14 mouse cellular contexts compared by ENCODE assay signal in genomic region chr12:53682036-53682435, GRCm38 (mm10).
DNase-seq lines count a peak whose midpoint lies in the region; ATAC-seq and TF ChIP-seq lines count a peak whose summit lies in the region.
"Had no signal": no experiment of that assay in that cellular context is flagged by ENCODE, and none has a peak within 500 bp of the region (broad histone marks: within the 10 kb centered on the region; RNA-seq: fewer than 3 reads in every experiment).

No protein-coding gene starts in this region.

- no peak overlapping the region for H3K4me2 ChIP-seq in heart, postnatal 0 days (ENCODE audit: low read depth, low read length)
- H3K4me2 ChIP-seq in heart, embryonic 11.5 days: no peak overlapping the region
- no peak overlapping the region for H3K4me2 ChIP-seq in liver, postnatal 0 days (ENCODE audit: low read depth, low read length)
- no peak overlapping the region for H3K4me2 ChIP-seq in liver, embryonic 12.5 days
- H3K4me2 ChIP-seq: forebrain, embryonic 12.5 days; midbrain, embryonic 12.5 days had no signal

- H3K36me3 ChIP-seq in heart, postnatal 0 days (replicated peaks; ENCODE audit: control insufficient read depth, insufficient read depth, low read length): no peaks in the 10 kb centered on the region
- no peaks in the 10 kb centered on the region for H3K36me3 ChIP-seq in heart, embryonic 11.5 days (ENCODE audit: control insufficient read depth, insufficient read depth, low read length)
- H3K36me3 ChIP-seq in liver, postnatal 0 days (replicated peaks; ENCODE audit: insufficient read depth, low read length): no peaks in the 10 kb centered on the region
- H3K36me3 ChIP-seq in liver, embryonic 12.5 days: no peaks in the 10 kb centered on the region
- no peaks in the 10 kb centered on the region for H3K36me3 ChIP-seq in embryonic facial prominence, embryonic 10.5 days (replicated peaks)
- H3K36me3 ChIP-seq: forebrain, embryonic 12.5 days; midbrain, embryonic 12.5 days had no signal

- no peaks in the 10 kb centered on the region for H3K4me1 ChIP-seq in heart, postnatal 0 days (ENCODE audit: control insufficient read depth, insufficient read depth)
- H3K4me1 ChIP-seq in heart, embryonic 11.5 days (ENCODE audit: control insufficient read depth, insufficient read depth, low read length): no peaks in the 10 kb centered on the region
- H3K4me1 ChIP-seq in liver, postnatal 0 days (ENCODE audit: insufficient read depth): no peaks in the 10 kb centered on the region
- H3K4me1 ChIP-seq in liver, embryonic 12.5 days: no peaks in the 10 kb centered on the region
- peaks cover 6% of the 10 kb centered on the region; the same call in 1 of the 2 replicates for H3K4me1 ChIP-seq in embryonic facial prominence, embryonic 10.5 days

- H3K9me3 ChIP-seq in heart, postnatal 0 days (replicated peaks; ENCODE audit: control insufficient read depth, low read length): no peaks in the 10 kb centered on the region
- H3K9me3 ChIP-seq in heart, embryonic 11.5 days (replicated peaks; ENCODE audit: control insufficient read depth, low read length): no peaks in the 10 kb centered on the region
- no peaks in the 10 kb centered on the region for H3K9me3 ChIP-seq in liver, postnatal 0 days (ENCODE audit: low read length)
- H3K9me3 ChIP-seq in liver, embryonic 12.5 days (replicated peaks): no peaks in the 10 kb centered on the region
- no peaks in the 10 kb centered on the region for H3K9me3 ChIP-seq in embryonic facial prominence, embryonic 10.5 days
- H3K9me3 ChIP-seq: forebrain, embryonic 12.5 days; midbrain, embryonic 12.5 days had no signal

- peak; percentile 23 for TF ChIP-seq CTCF in heart, postnatal 0 days (IDR thresholded peaks at IDR 0.05; ENCODE audit: low read depth)
- 0 out of 2 replicates have a peak, but pooled peaks have one; percentile 22 for TF ChIP-seq CTCF in liver, postnatal 0 days (IDR thresholded peaks at IDR 0.05; ENCODE audit: low read depth)

- 41% methylated on average over 3 of the region's 3 CpGs for WGBS in heart, postnatal 0 days
- 45% methylated on average over 3 of the region's 3 CpGs for WGBS in heart, embryonic 11.5 days (ENCODE audit: insufficient replicate concordance)
- 28% methylated on average over 3 of the region's 3 CpGs for WGBS in liver, postnatal 0 days (ENCODE audit: insufficient replicate concordance)
- 30% methylated on average over 3 of the region's 3 CpGs for WGBS in liver, embryonic 12.5 days (ENCODE audit: insufficient replicate concordance)
- 56% methylated on average over 3 of the region's 3 CpGs for WGBS in embryonic facial prominence, embryonic 10.5 days

- no peak for TF ChIP-seq EP300 in heart, postnatal 0 days (IDR thresholded peaks at IDR 0.05; ENCODE audit: low read depth)
- no peak for TF ChIP-seq EP300 in liver, postnatal 0 days (IDR thresholded peaks at IDR 0.05; ENCODE audit: low read depth)

- H3K27ac ChIP-seq in heart, postnatal 0 days (ENCODE audit: low read depth): no peak overlapping the region
- no peak overlapping the region for H3K27ac ChIP-seq in heart, embryonic 11.5 days (ENCODE audit: low read depth, low read length)
- H3K27ac ChIP-seq in liver, postnatal 0 days (ENCODE audit: low read depth): no peak overlapping the region
- no peak overlapping the region for H3K27ac ChIP-seq in liver, embryonic 12.5 days
- no peak overlapping the region for H3K27ac ChIP-seq in embryonic facial prominence, embryonic 10.5 days (replicated peaks)
- H3K27ac ChIP-seq: forebrain, embryonic 12.5 days; liver, embryonic 14.5 days; midbrain, embryonic 12.5 days had no signal

- no peak overlapping the region for H3K9ac ChIP-seq in heart, postnatal 0 days (replicated peaks; ENCODE audit: low read depth, low read length)
- H3K9ac ChIP-seq in heart, embryonic 11.5 days (ENCODE audit: low read depth, low read length): no peak overlapping the region
- H3K9ac ChIP-seq in liver, postnatal 0 days (replicated peaks): no peak overlapping the region
- no peak overlapping the region for H3K9ac ChIP-seq in liver, embryonic 12.5 days
- H3K9ac ChIP-seq: forebrain, embryonic 12.5 days; liver, embryonic 14.5 days; midbrain, embryonic 12.5 days had no signal

- H3K4me3 ChIP-seq in heart, postnatal 0 days (ENCODE audit: low read depth, low read length): no peak overlapping the region
- no peak overlapping the region for H3K4me3 ChIP-seq in heart, embryonic 11.5 days (ENCODE audit: low read depth, low read length)
- no peak overlapping the region for H3K4me3 ChIP-seq in liver, postnatal 0 days (ENCODE audit: low read depth, low read length)
- H3K4me3 ChIP-seq in liver, embryonic 12.5 days: no peak overlapping the region
- H3K4me3 ChIP-seq in embryonic facial prominence, embryonic 10.5 days: no peak overlapping the region
- H3K4me3 ChIP-seq: forebrain, embryonic 12.5 days; midbrain, embryonic 12.5 days had no signal

- no peak for ATAC-seq in heart, postnatal 0 days (ENCODE audit: insufficient read depth, low read depth)
- ATAC-seq in heart, embryonic 11.5 days (replicated peaks; ENCODE audit: insufficient number of reproducible peaks, low FRiP score, low TSS enrichment): no peak
- ATAC-seq in liver, postnatal 0 days: no peak
- no peak for ATAC-seq in liver, embryonic 12.5 days

- no peaks in the 10 kb centered on the region for H3K27me3 ChIP-seq in heart, postnatal 0 days (ENCODE audit: control insufficient read depth, insufficient read depth, low read length)
- no peaks in the 10 kb centered on the region for H3K27me3 ChIP-seq in heart, embryonic 11.5 days (ENCODE audit: control insufficient read depth, insufficient read depth, low read length)
- no peaks in the 10 kb centered on the region for H3K27me3 ChIP-seq in liver, postnatal 0 days (ENCODE audit: insufficient read depth, low read length)
- no peaks in the 10 kb centered on the region for H3K27me3 ChIP-seq in liver, embryonic 12.5 days (replicated peaks)
- no peaks in the 10 kb centered on the region for H3K27me3 ChIP-seq in embryonic facial prominence, embryonic 10.5 days (replicated peaks; ENCODE audit: low read depth, poor library complexity, severe bottlenecking)
- H3K27me3 ChIP-seq: forebrain, embryonic 12.5 days; midbrain, embryonic 12.5 days had no signal

- no peak for DNase-seq in heart, postnatal 0 days (ENCODE audit: low spot score)
- DNase-seq in liver, postnatal 0 days: no peak
- peak; percentile 20 for DNase-seq in MN1 (ENCODE audit: low spot score)
- DNase-seq in embryonic facial prominence, embryonic 10.5 days (ENCODE audit: low spot score): peak; percentile 16
- no peak for DNase-seq in ovary, postnatal 10 days (ENCODE audit: low spot score)
- no peak for DNase-seq in adrenal gland, adult 2 months
- DNase-seq: adrenal gland, postnatal 25 days; cerebellum, postnatal 25 days; thymus, postnatal 14 days had no signal

Comparison
In these comparisons a context has a peak if more than half of its experiments do, and no peak if none do; other contexts are left out.
1. DNase-seq: peak in MN1 (single experiment) and embryonic facial prominence, embryonic 10.5 days (single experiment); none in heart, postnatal 0 days (single experiment), liver, postnatal 0 days (single experiment), ovary, postnatal 10 days (single experiment) and adrenal gland, adult 2 months (single experiment).